Mouse (Mus musculus) retina, postnatal 1 day (tissue): Measurements from ENCODE around the gene Mob2.

ENCODE experiments used
- DNase-seq: peaks from one replicate; pipeline ENCODE4 v3.0.0-alpha.2; 2012

The Mob2 gene

GRCm38 (mm10) chr7:142060931-142061565 is at the start of gene Mob2:
TSS of gene Mob2 (minus strand) at chr7:142061065.
- peak; percentile 92 for DNase-seq

GRCm38 (mm10) chr7:142104747-142105146 is 43.9 kb upstream of the Mob2 start:
- no peak for DNase-seq

- peak; percentile 89 for DNase-seq
These were observed 36.9 kb upstream of the Mob2 start for GRCm38 (mm10) chr7:142097776-142098175.

- no peak for DNase-seq
These were observed 35.8 kb upstream of the Mob2 start for GRCm38 (mm10) chr7:142096701-142097100.

- DNase-seq, result peak; percentile 97
These were observed 34.5 kb upstream of the Mob2 start, which contains the start of gene Dusp8 for GRCm38 (mm10) chr7:142095183-142095931. TSS of gene Dusp8 (minus strand) at chr7:142095843.

GRCm38 (mm10) chr7:142094301-142095143 is 33.7 kb upstream of the Mob2 start:
- peak; percentile 52 for DNase-seq

GRCm38 (mm10) chr7:142093696-142094240 is 32.9 kb upstream of the Mob2 start:
- DNase-seq, result no peak

- no peak for DNase-seq
These were observed 32.1 kb upstream of the Mob2 start for GRCm38 (mm10) chr7:142092991-142093390.

- DNase-seq, result peak; percentile 77
These were observed 31.0 kb upstream of the Mob2 start for GRCm38 (mm10) chr7:142091848-142092247.

GRCm38 (mm10) chr7:142089648-142090447 is 29.0 kb upstream of the Mob2 start:
- no peak for DNase-seq

- peak; percentile 90 for DNase-seq
These were observed 28.0 kb upstream of the Mob2 start for GRCm38 (mm10) chr7:142088886-142089285.

- no peak for DNase-seq
These were observed 26.3 kb upstream of the Mob2 start for GRCm38 (mm10) chr7:142087069-142087652.

GRCm38 (mm10) chr7:142086159-142086905 is 25.5 kb upstream of the Mob2 start:
- DNase-seq, result no peak

GRCm38 (mm10) chr7:142084820-142085219 is 24.0 kb upstream of the Mob2 start:
- DNase-seq, result peak; percentile 65

GRCm38 (mm10) chr7:142084395-142084794 is 23.5 kb upstream of the Mob2 start:
- DNase-seq, result no peak

- DNase-seq, result no peak
These were observed 22.9 kb upstream of the Mob2 start for GRCm38 (mm10) chr7:142083588-142084317.

GRCm38 (mm10) chr7:142082607-142083006 is 21.7 kb upstream of the Mob2 start:
- DNase-seq, result no peak

- no peak for DNase-seq
These were observed 21.3 kb upstream of the Mob2 start for GRCm38 (mm10) chr7:142082179-142082578.

GRCm38 (mm10) chr7:142081736-142082135 is 20.9 kb upstream of the Mob2 start:
- no peak for DNase-seq

- DNase-seq, result no peak
These were observed 20.0 kb upstream of the Mob2 start for GRCm38 (mm10) chr7:142080876-142081275.
